Mouse (Mus musculus) G1E-ER4 (cell line): ENCODE results near the gene AI464131. TPM values are rescaled to one million over a fixed set of nuclear protein-coding genes. Genes with fewer than 3 reads are reported as not detected.

ENCODE experiments used
- GATA1 ChIP-seq: IDR thresholded peaks from one replicate; pipeline ENCODE4 v1.8.0; 2012; ENCODE audit warnings: low read length, inconsistent platforms
- polyA plus RNA-seq: library from polyadenylated mRNA; stranded (reverse); fragments of >175 nt; gene quantifications from 2 replicates; pipeline ENCODE4 v1.2.3, GENCODE M21; 2012

AI464131 gene
- 0.66 and 0.68 TPM in 2 replicates for polyA plus RNA-seq

DNA sequence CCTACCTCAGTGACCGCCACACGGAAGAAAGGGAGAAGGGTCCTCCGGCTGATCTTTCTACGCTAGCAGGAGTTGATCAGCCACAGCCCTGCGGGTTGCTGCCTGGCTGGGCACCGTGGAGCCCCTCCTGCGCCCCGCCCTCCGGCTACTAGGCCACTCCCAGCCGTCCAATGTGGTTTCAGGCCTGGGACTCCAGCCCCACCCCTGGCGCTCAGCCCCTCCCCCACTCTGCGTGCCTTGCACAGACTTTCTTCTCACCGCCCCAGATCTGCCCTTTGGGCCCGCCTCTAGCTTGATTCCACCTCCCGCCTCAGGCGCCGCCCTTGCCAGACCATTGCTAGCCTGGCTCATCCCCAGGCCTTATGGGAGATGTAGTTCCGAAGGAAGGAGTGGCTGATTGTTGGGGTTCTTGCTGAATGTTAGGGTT is at the start of gene AI464131:
Gene AI464131, minus strand, starts transcription at position 91 of the 427 bp plus-strand sequence.
- no peak for TF ChIP-seq GATA1

GRCm38 (mm10) chr4:41552529-41552928 is 49.7 kb upstream of the AI464131 start:
- no peak for TF ChIP-seq GATA1

DNA sequence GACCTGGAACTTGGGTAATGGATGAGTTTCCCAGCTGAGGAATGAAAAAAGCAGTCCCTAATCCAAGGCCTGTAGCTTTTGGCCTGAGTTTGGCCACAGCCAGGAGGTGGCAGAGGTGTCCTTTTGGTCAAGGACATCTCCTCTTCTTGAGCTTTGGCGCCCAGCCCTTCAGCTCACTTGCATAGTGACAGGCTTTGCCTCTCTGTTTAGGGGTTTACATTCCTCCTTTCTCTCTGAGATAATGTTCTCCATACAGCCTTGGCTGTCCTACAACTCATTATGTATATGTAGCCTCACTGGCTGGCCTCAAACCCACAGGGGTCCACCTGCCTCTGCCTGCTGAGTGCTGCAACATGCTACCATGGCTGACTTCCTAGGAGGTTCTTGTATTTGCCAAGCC is 44.2 kb upstream of the AI464131 start:
- no peak for TF ChIP-seq GATA1

- TF ChIP-seq GATA1, result no peak
These were observed 43.1 kb upstream of the AI464131 start for GRCm38 (mm10) chr4:41545985-41546384.

DNA sequence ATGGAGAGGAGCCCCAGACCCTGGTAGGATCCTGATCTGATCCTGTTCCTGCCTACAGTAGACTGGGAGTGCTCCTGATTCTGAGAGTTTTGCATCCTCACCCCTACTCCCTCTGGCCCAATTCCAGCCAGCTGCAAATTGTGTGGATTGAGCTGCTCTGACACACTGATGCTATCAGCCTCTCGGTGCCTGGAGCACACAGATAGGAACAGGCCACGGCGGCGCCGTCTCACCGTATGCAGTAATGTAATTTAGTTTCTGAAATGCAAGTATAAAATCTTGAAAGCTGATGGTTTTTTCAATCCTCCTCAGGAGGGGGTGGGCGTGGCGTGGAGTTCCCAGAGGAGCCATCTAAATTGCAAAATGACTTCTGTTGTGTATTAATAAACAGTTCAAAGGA is 39.3 kb upstream of the AI464131 start:
- TF ChIP-seq GATA1, result no peak

DNA sequence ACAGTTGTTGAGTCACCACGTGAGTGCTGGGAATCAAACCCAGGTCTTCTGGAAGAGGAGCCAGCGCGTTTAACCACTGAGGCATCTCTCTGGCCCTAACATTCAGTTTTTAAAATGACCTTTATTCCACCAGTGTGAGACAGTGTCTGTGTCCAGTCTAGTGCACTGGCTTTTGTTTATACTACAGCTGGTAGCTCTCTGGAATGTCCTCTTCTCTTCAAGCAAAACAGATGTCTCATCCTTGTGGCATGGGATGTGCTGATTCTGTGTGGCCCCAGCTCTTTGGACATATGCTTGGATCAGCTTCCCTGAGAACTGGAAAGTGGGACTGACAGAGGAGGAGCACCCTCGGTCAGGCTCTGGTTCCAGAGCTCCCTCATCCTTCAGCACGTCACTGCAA is 32.0 kb upstream of the AI464131 start:
- TF ChIP-seq GATA1, result no peak

DNA sequence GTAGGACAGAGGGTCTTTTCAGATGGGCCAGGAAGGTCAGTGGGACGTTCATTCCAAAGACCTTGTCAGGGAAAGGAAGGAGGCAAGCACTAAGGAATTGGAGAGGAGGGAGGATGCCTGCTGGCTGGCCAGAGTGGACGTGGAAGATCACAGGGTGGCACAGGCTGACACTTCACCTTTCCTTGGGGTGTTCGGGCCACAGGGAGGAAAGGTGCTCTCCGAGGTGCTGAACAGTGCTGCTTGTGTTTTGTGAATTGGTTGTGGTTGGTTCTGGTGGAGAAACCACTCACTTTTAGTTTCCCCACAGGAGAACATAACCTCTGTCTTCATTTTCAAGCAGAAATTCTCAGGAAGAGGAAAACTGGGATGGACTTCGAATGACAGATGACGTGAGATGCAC is 29.5 kb upstream of the AI464131 start:
- no peak for TF ChIP-seq GATA1

- no peak for TF ChIP-seq GATA1
These were observed 25.1 kb upstream of the AI464131 start for GRCm38 (mm10) chr4:41527996-41528395.

DNA sequence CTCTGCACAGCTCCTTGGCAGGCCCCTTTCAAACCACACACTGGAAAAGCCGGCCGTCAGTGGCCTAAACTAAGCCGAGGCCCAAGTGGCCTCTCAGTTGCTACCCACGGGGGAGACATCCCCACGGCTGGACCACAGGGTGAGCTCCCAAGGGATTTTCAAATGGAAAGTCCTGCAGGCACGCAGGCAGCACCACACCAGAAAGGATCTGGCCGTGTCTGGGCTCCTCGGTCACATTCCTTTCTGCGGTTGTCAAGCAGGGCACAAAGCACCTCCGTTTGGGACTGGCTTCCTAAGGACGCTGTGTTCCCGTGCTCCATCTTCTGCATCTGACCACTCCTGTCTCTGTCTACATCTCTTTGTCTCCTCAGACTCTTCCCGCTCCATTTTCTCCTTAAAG is 24.2 kb upstream of the AI464131 start:
- no peak for TF ChIP-seq GATA1

GRCm38 (mm10) chr4:41526553-41526952 is 23.7 kb upstream of the AI464131 start:
- TF ChIP-seq GATA1, result no peak

- no peak for TF ChIP-seq GATA1
These were observed 22.0 kb upstream of the AI464131 start for GRCm38 (mm10) chr4:41524829-41525228.

GRCm38 (mm10) chr4:41523839-41524238 is 21.0 kb upstream of the AI464131 start:
- TF ChIP-seq GATA1, result no peak

DNA sequence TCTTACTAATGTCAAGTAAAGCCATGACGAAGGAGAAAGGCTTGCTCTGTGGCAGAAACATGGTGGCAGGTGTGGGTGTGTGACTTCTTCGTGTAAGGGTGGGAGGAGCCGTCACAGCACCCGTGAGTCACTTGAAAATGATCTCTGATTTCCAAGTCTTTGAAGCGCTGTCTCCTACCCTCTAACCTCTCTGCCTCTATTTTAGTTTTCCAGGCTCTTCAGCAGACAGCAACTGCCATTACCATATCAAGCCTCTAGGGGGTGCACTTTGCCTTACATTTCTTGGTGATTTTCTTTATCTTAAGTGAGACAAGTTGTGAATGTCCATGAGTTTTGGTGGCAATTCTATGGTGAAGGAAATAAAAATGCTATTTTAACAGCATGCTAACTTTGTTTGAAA is 19.9 kb upstream of the AI464131 start:
- TF ChIP-seq GATA1, result no peak

- TF ChIP-seq GATA1, result no peak
These were observed 19.3 kb upstream of the AI464131 start for GRCm38 (mm10) chr4:41522136-41522535.

DNA sequence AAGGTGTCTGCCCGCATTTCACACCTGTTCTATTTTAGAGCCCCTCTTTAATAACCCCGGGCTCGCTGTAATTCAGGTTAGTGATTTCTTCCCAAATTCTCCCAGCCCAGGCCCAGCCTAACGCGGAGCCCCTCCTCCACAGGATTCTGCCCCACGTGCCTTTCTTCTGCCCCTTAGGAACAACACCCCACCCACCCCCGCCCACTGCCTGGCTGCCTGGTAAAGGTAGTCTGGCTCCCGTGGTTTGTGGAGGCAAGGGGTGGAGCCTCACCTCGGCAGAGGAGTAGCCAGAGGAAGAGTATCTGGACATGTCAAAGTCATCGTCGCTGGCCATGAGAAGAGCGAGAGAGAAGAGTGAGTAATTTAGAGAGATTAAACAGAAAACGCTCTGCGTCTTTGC is 17.8 kb upstream of the AI464131 start:
- no peak for TF ChIP-seq GATA1

GRCm38 (mm10) chr4:41519195-41519594 is 16.3 kb upstream of the AI464131 start:
- no peak for TF ChIP-seq GATA1

GRCm38 (mm10) chr4:41518349-41518748 is 15.5 kb upstream of the AI464131 start:
- no peak for TF ChIP-seq GATA1

GRCm38 (mm10) chr4:41517233-41517632 is 14.4 kb upstream of the AI464131 start, which contains the start of gene 1110017D15Rik:
TSS of gene 1110017D15Rik (minus strand) at chr4:41517333.
- no peak for TF ChIP-seq GATA1
